Mouse (Mus musculus): ENCODE measurements around the gene Omt2b.
"Not testable (repeated sequence)": the region's sequence is repeated elsewhere in the genome, so short reads cannot be mapped to it uniquely, and the experiment has no call there.

Omt2b gene

GRCm38 (mm10) chr9:78327289-78327688, at the start of gene Omt2b:
Gene Omt2b, plus strand, starts transcription at chr9:78327589.
- DNase-seq = not testable (repeated sequence)

DNA sequence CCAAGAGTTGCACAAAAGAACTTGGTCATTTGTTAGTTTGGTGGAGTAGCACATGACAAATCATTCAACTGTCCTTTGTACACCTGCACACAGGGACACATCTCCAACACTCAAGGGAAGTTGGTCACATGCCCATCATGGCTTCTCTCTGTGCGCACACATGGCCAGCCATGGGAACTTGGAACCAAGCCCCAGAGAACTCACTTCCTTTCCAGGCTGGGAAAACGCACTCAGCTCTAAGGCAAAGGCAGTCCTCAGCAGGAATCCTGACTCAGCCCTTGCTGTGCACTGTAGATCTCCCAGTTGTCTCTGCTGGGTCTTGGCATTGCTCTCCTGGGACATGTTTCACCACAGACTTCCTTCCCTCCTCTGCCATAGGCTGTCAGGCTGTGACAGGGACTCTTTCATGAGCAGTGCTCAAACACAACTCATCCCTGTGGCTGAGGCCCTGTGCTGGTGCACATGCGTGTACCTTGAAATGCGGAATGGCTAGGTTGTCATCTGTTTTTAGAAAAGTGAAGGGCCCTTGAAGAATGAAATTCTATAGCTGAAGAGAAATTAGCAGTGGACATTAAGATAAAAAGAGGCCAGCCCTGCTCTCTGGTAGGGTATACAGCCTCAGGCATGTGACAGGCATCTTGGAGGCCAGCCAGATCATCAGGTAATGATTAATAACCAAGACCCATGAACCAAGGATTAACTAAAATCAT, 45.2 kb upstream of the Omt2b start:
- not testable (repeated sequence) for DNase-seq

DNA sequence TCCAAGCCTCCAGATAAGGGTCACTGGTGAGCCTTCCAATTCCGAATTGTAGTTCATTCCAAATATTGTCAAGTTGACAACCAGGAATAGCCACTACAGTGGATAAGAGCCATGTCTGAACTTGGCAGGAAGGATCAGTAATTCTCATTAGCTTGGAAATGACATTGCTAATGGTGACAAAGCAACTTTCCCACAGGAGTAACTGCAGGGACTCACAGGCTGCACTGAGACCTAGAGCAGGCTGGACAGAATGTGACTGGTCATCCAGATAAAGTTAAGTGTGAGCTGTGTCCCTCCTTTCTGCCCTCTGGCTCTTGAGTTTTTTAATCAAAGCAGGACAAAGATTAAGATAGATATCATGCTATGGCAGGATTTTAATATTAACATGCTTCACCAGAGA, 38.3 kb upstream of the Omt2b start:
- not testable (repeated sequence) for DNase-seq

GRCm38 (mm10) chr9:78289723-78290122, 37.7 kb upstream of the Omt2b start, which contains the start of gene Gm10639:
Gene Gm10639, plus strand, starts transcription at chr9:78289923.
- not testable (repeated sequence) for DNase-seq

DNA sequence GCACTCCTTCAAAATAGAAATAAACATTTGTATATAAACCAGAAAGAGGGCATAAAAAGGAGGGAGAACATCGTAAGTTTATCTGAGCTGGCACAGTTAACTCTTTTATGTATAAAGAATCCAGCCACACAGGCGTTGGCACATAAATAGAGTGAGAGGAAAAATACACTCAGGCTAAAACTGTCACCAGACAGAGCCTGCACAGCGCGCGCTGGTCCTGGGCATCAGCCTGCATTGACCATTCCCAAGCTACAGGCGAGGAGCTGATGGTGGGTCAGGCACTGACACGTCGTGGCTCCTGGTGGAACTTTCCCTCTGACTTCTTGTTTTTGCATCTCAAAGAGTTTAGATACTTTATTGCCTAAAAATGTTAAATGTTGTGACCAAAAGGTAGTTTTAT, 34.9 kb upstream of the Omt2b start:
- DNase-seq = not testable (repeated sequence)

GRCm38 (mm10) chr9:78293683-78294082, 33.7 kb upstream of the Omt2b start:
- not testable (repeated sequence) for DNase-seq

DNA sequence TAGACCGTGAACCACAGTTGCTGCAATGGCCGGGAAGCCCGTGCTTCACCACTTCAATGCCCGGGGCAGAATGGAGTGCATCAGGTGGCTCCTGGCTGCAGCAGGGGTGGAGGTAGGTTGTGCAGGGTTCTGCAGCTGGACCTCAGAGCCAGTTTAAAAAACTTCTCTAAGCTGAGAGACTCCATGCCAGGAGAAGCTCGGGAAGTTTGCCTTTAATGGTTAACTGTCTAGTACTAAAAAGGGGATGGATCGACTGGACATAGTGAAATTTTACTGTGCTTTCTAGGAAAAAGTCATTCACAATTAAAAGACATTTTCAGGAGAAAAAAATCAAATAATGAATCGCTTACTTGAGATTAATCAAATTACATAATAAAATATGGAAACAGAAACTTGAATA, 32.6 kb upstream of the Omt2b start:
- DNase-seq = not testable (repeated sequence)

GRCm38 (mm10) chr9:78296089-78296488, 31.3 kb upstream of the Omt2b start:
- peak; percentile 11 for DNase-seq

DNA sequence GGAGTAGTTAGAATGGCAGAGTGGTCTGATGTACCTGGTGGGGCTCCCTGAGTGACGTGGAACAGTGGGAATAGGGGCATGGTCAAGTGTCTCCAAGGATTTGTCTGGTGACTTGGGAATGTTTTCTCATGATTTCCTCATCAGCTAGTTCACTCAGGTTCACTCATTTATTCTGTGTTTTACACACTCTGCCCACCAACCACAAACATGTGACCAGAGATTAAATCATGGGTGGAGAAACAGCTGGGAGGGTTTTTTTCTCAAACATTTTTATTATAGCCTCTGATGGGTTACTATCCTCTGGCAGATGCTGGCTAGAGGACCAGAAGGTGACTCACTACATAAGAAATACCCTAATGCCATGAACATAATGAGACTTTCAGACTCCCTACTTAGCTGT, 29.2 kb upstream of the Omt2b start:
- DNase-seq = no peak

GRCm38 (mm10) chr9:78299143-78299542, 28.2 kb upstream of the Omt2b start:
- DNase-seq = not testable (repeated sequence)

DNA sequence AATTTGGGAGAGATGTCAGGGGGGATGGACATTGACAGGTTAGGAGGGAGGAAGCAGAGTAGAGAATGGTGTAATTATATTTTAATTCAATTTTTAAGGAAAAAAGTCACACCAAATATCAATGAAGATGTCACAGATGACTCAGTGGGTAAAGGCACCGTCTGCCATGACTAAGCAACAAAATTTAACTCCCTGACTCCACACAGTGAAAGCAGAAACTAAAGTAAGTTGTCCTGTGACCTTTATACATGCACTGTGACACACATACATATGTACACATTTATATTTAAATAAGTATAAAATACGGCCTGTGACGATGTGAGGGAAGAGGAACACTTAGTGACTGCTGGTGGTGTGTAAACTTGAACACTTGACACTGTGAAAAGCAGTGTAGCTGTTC, 19.3 kb upstream of the Omt2b start:
- not testable (repeated sequence) for DNase-seq

- DNase-seq = no peak
Observed at GRCm38 (mm10) chr9:78314696-78315095, 12.7 kb upstream of the Omt2b start, which contains the start of gene Omt2a. Gene Omt2a, minus strand, starts transcription at chr9:78314796.

DNA sequence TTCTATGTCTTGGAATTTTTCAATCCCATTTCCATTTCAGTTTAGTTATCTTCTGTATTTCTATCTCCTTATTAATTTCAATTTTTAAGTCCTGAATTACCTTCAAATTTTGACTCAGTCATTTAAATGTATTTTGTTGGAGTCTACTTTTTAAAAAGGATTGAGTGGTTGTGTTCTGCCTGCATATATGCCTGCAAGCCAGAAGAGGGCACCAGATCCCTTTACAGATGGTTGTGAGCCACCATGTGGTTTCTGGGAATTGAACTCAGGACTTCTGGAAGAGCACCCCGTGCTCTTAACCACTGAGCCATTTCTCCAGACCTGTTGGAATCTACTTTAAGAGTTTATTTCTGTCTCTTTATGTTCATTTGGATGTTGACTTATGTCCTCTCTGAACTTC, 7.9 kb upstream of the Omt2b start:
- no peak for DNase-seq

- DNase-seq = not testable (repeated sequence)
Observed at GRCm38 (mm10) chr9:78337050-78337449, 9.7 kb downstream of the Omt2b start.

DNA sequence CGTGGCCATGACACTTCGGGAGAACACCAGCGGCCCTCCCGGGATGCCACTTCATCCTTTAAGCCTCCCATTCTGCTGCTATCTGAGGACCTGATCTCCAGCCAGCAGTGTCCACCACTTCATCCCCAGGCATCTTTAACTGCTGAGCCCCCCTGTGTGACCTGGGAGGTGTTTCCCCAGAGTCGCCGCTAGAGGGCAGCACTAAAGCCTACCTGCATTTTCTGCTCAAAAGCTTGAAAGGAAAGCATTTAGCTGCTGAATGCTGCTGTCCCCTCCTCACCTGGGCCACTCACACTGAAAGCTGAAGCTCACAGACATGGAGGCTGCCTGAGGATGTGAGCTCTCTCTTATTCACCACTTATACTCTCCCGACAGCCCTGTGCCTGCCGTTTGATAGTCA, 12.9 kb downstream of the Omt2b start:
- peak; percentile 5 for DNase-seq

- not testable (repeated sequence) for DNase-seq
Observed at GRCm38 (mm10) chr9:78342494-78342893, 15.1 kb downstream of the Omt2b start.

- DNase-seq = not testable (repeated sequence)
Observed at GRCm38 (mm10) chr9:78343055-78343454, 15.7 kb downstream of the Omt2b start.

DNA sequence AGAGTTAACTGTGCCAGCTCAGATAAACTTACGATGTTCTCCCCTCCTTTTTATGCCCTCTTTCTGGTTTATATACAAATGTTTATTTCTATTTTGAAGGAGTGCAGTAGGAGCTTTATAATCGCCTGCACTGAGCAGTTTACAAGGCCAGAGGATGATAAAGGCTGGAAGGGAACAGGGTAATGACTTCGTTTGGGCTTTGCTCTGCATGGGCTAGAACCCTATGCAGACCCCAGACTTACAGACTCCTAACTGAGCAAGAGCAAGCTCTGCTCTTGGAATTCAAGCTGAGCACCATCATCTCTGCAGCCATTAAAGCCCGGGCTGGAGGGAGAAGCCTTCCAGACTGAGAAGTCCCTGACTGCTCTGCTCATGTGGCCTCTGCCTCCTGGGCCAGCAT, 17.8 kb downstream of the Omt2b start:
- DNase-seq = not testable (repeated sequence)

GRCm38 (mm10) chr9:78347004-78347403, 19.6 kb downstream of the Omt2b start:
- no peak for DNase-seq

- DNase-seq = not testable (repeated sequence)
Observed at GRCm38 (mm10) chr9:78348206-78349004, 21.0 kb downstream of the Omt2b start.

DNA sequence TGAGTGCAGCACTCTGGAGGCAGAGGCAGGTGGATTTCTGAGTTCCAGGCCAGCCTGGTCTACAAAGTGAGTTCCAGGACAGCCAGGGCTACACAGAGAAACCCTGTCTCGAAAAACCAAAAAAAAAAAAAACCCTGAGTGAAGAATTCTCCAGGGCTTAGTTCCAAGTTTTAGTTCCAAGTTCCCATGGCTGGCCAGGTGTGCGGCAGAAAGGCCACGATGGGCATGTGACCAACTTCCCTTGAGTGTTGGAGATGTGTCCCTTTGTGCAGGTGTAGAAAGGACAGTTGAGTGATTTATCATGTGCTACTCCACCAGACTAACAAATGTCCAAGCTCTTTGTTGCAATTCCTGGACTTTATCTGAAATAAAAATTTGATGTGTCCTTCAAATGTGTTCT, 21.8 kb downstream of the Omt2b start:
- not testable (repeated sequence) for DNase-seq

- DNase-seq = not testable (repeated sequence)
Observed at GRCm38 (mm10) chr9:78350007-78350406, 22.6 kb downstream of the Omt2b start.

GRCm38 (mm10) chr9:78351504-78352220, 24.3 kb downstream of the Omt2b start:
- no peak for DNase-seq

All from cerebellum, adult 9-10 months (tissue).